Mouse (Mus musculus): ENCODE measurements around the gene Slc31a2.

DNA sequence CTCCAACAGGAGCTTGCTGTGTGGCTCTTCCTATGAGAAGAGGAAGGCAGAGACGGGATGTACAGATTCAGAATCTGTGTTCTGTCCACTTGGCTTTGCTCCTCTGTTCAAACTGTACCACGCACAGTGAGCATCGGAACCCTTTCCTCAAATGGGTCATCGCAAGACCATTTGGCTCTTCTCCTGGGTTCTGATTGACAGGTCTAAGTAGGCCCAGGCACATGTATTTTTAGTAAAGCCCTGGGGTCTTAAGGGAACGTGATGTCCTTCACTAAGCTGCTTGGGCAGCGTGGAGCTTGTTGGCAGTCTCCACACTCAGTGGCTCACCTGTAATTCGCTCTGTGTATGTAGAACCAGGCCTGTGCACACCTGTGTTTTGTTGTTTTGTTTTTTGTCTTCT is 26.9 kb downstream of the Slc31a2 start:
- TF ChIP-seq CTCF (IDR thresholded peaks at IDR 0.05; ENCODE audit: extremely low read depth, insufficient read depth, insufficient read length, insufficient replicate concordance) (no peak), POLR2A (IDR thresholded peaks at IDR 0.05; ENCODE audit: low read depth, low read length) (no peak)

Measured in spleen, adult 2 months (tissue).